Mouse (Mus musculus) heart, embryonic 11.5 days (tissue): ENCODE data around the gene Tpmt. TPM values are rescaled to one million over a fixed set of nuclear protein-coding genes. Genes with fewer than 3 reads are reported as not detected.

Experiments
- ATAC-seq: fragments of 200-750 bp; cut with Nextera tagmentation; replicated peaks from 2 replicates; pipeline ENCODE4 v1.8.0; 2017; ENCODE audit warnings: moderate library complexity; ENCODE audit not compliant: insufficient number of reproducible peaks, low FRiP score, low TSS enrichment
- H3K27ac ChIP-seq: fragments of 300-500 bp; sonication (generic); 2 replicates; pipeline ENCODE4 v1.5.1; 2014; ENCODE audit warnings: mild to moderate bottlenecking, low read depth, low read length
- H3K27me3 ChIP-seq: fragments of 300-500 bp; sonication (generic); 2 replicates; pipeline ENCODE4 v1.6.1; 2014; ENCODE audit warnings: mild to moderate bottlenecking, low read length, mixed read lengths; ENCODE audit not compliant: control insufficient read depth, insufficient read depth
- H3K36me3 ChIP-seq: fragments of 300-500 bp; sonication (generic); 2 replicates; pipeline ENCODE4 v1.6.1; 2014; ENCODE audit warnings: mild to moderate bottlenecking, low read length, moderate library complexity, mixed read lengths; ENCODE audit not compliant: control insufficient read depth, insufficient read depth
- H3K4me1 ChIP-seq: fragments of 300-500 bp; sonication (generic); 2 replicates; pipeline ENCODE4 v1.6.1; 2014; ENCODE audit warnings: low read length; ENCODE audit not compliant: control insufficient read depth, insufficient read depth
- H3K4me2 ChIP-seq: fragments of 300-500 bp; sonication (generic); 2 replicates; pipeline ENCODE4 v1.6.1; 2014; ENCODE audit warnings: mild to moderate bottlenecking, moderate library complexity
- H3K4me3 ChIP-seq: fragments of 300-500 bp; sonication (generic); 2 replicates; pipeline ENCODE4 v1.5.1; 2014; ENCODE audit warnings: low read depth, low read length
- H3K9ac ChIP-seq: fragments of 300-500 bp; sonication (generic); 2 replicates; pipeline ENCODE4 v1.6.1; 2014; ENCODE audit warnings: mild to moderate bottlenecking, low read depth, low read length, moderate library complexity
- H3K9me3 ChIP-seq: fragments of 300-500 bp; sonication (generic); replicated peaks from 2 replicates; pipeline ENCODE4 v1.6.1; 2016; ENCODE audit warnings: low read length; ENCODE audit not compliant: control insufficient read depth
- WGBS: fragments of 180-500 bp; shearing (Covaris S2); extraction: QIAGEN DNeasy Blood & Tissue Kit; methylation state at CpG from one replicate; pipeline ENCODE4 v1.1.7; 2014; ENCODE audit not compliant: insufficient replicate concordance; 5-methylcytosine and 5-hydroxymethylcytosine counted together
- polyA plus RNA-seq: library from polyadenylated mRNA; unstranded; fragments of >200 nt; fragmentation: Nextera tagmentation; extraction: Ambion mirVana; gene quantifications from 2 replicates; pipeline ENCODE4 v1.2.1, GENCODE M21; 2014

Tpmt gene
- polyA plus RNA-seq, 1 experiment from 2014 or later: 16.7 TPM

GRCm38 (mm10) chr13:47053971-47054370 lies 9.4 kb upstream of the Tpmt start:
- Histone ChIP-seq H3K9ac (no peak overlapping the region), H3K36me3 (no peaks in the 10 kb centered on the region)
- 85% methylated on average over 10 of the region's 10 CpGs for WGBS

DNA sequence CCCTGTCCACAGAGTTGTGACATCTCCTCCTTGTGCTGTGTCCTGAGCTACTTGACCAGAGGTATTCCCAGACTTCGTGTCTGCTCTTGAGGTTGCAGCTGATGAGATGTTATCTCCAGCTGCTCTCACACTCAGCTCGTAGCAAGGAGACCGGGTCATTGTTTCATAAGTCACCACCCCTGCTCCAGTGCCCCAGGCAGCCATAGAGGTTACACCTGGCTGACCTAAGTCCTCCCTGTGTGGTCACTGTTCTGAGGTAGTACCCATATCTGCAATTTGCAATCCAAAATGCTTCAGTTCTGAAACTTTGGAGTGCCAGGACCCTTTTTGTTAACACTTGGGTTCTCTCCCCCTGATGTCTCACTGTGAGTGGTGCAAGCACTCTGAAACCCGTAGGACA lies 5.5 kb upstream of the Tpmt start:
- Histone ChIP-seq H3K4me3 (no peak overlapping the region), H3K4me2 (no peak overlapping the region), H3K27me3 (no peaks in the 10 kb centered on the region), H3K9ac (no peak overlapping the region), H3K27ac (no peak overlapping the region), H3K36me3 (no peaks in the 10 kb centered on the region), H3K4me1 (peaks cover 8% of the 10 kb centered on the region), H3K9me3 (no peaks in the 10 kb centered on the region)
- WGBS: 38% methylated on average over 4 of the region's 4 CpGs
- no peak for ATAC-seq

More at GRCm38 (mm10) chr13:47053971-47054370, 9.4 kb upstream of the Tpmt start:
- Histone ChIP-seq H3K27me3 (no peaks in the 10 kb centered on the region), H3K4me2 (no peak overlapping the region), H3K4me3 (no peak overlapping the region), H3K4me1 (peaks cover 8% of the 10 kb centered on the region), H3K9me3 (no peaks in the 10 kb centered on the region), H3K27ac (no peak overlapping the region)
- no peak for ATAC-seq

- peaks cover 15% of the 10 kb centered on the region for H3K4me1 ChIP-seq
- no peak for ATAC-seq
- no peak overlapping the region for H3K27ac ChIP-seq
- no peaks in the 10 kb centered on the region for H3K27me3 ChIP-seq
- H3K4me3 ChIP-seq: no peak overlapping the region
- 82% methylated on average over 4 of the region's 4 CpGs for WGBS
- no peak overlapping the region for H3K9ac ChIP-seq
- no peak overlapping the region for H3K4me2 ChIP-seq
- no peaks in the 10 kb centered on the region for H3K36me3 ChIP-seq
- H3K9me3 ChIP-seq: no peaks in the 10 kb centered on the region
These were observed 3.5 kb upstream of the Tpmt start for GRCm38 (mm10) chr13:47047996-47048395.

- under 1% methylated on average over 45 of the region's 45 CpGs for WGBS
- Histone ChIP-seq H3K4me1 (peaks cover 7% of the 10 kb centered on the region), H3K27ac (no peak overlapping the region), H3K36me3 (no peaks in the 10 kb centered on the region), H3K9me3 (no peaks in the 10 kb centered on the region), H3K9ac (peak overlapping the region; percentile 85), H3K27me3 (no peaks in the 10 kb centered on the region), H3K4me2 (peak overlapping the region; percentile 100), H3K4me3 (peak overlapping the region; percentile 90)
- ATAC-seq: peak; percentile 32
These were observed 512 bp downstream of the Tpmt start for GRCm38 (mm10) chr13:47043833-47044616.

DNA sequence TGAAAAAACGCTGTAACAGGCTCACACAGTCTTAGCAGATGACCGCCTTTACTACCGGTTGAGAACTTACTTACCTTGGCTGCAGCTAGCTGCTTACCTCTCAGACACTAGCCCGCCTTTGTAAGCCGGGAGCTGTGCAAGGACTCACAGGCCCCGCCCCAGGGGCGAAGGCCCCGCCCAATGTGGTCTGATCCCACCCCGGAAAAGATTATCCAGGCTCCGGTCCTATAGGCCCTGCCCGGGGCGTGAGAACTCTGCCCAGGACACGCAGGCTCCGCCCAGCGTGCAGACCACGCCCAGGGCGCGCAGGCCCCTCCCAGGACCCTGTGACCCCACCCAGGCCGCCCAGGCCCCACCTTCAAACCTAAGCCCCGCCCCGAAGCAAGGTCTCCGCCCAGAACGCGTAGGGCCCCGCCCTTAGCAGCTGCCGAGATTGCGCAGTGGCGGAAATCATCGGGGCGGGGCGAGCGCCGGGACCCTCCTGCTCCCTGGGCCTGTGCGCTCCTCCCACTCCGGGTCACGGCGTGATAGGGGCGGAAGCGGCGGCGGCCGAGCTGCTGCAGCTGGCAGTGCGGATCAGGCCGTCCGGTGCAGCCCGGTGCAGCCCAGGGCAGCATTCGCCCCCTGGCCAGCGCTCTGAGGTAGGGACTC lies 1.4 kb downstream of the Tpmt start, which contains the start of gene Kdm1b:
Gene Kdm1b, plus strand, starts transcription at position 470 of the 651 bp plus-strand sequence.
- Histone ChIP-seq H3K9me3 (no peaks in the 10 kb centered on the region), H3K27ac (no peak within 1 kb of the TSS; the same call in 1 of the 2 replicates), H3K9ac (peak within 1 kb of the TSS; percentile 85), H3K4me3 (peak within 1 kb of the TSS; percentile 90), H3K27me3 (no peaks in the 10 kb centered on the region), H3K4me2 (peak within 1 kb of the TSS; percentile 100), H3K4me1 (peaks cover 7% of the 10 kb centered on the region), H3K36me3 (no peaks in the 10 kb centered on the region)
- ATAC-seq: peak; percentile 97
- WGBS: under 1% methylated on average over 48 of the region's 48 CpGs

DNA sequence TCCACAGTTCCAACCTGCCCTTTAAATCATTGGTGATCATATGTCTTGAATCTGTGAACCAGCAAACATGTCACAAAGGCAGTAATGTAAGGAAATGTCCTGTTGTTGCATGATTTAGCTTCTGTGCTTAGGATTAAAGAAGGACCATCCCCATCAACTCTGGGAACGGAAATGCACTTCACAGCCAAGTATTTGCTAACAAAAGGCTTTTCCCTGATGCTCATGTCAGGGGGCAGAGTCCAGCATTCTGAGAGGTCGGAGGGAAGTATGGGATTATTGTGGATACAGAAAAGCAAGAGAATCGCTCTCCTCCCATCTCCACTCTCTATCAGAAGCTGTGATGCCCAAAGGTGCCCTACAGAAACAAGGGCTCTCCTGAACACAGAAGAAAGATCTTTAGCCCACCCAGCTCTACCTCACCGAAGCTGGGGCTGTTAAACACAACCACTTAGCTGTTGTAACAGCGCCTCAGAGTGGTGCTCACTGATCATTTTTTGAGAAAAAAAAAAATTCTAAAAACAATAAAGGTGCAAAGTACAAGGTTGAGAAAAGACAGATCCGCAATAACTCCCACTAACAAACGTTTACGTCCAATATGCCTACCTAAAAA lies 2.4 kb downstream of the Tpmt start:
- Histone ChIP-seq H3K9me3 (no peaks in the 10 kb centered on the region), H3K27me3 (no peaks in the 10 kb centered on the region), H3K36me3 (no peaks in the 10 kb centered on the region), H3K27ac (no peak overlapping the region), H3K9ac (no peak overlapping the region), H3K4me1 (peaks cover 7% of the 10 kb centered on the region), H3K4me2 (peak overlapping the region; percentile 100), H3K4me3 (no peak overlapping the region)
- 53% methylated on average over 8 of the region's 8 CpGs for WGBS
- no peak for ATAC-seq

- Histone ChIP-seq H3K4me3 (no peak overlapping the region), H3K4me2 (no peak overlapping the region), H3K36me3 (no peaks in the 10 kb centered on the region), H3K27me3 (no peaks in the 10 kb centered on the region), H3K27ac (no peak overlapping the region), H3K9ac (no peak overlapping the region), H3K9me3 (no peaks in the 10 kb centered on the region), H3K4me1 (peaks cover 7% of the 10 kb centered on the region)
- WGBS: 90% methylated on average over 5 of the region's 5 CpGs
- ATAC-seq: no peak
These were observed 4.5 kb downstream of the Tpmt start for GRCm38 (mm10) chr13:47040061-47040460.

GRCm38 (mm10) chr13:47037946-47038345 lies 6.6 kb downstream of the Tpmt start:
- Histone ChIP-seq H3K27ac (no peak overlapping the region), H3K4me2 (no peak overlapping the region), H3K4me1 (peaks cover 3% of the 10 kb centered on the region; the same call in 1 of the 2 replicates), H3K36me3 (no peaks in the 10 kb centered on the region), H3K4me3 (no peak overlapping the region), H3K27me3 (no peaks in the 10 kb centered on the region), H3K9me3 (no peaks in the 10 kb centered on the region), H3K9ac (no peak overlapping the region)
- WGBS: 81% methylated on average over 6 of the region's 6 CpGs
- ATAC-seq: no peak
